Comparison of ENCODE assay signal across 10 mouse cellular contexts in genomic region chrX:101898341-101898740, GRCm38 (mm10). TPM values are rescaled to one million over a fixed set of nuclear protein-coding genes. Genes with fewer than 3 reads are reported as not detected.
DNase-seq lines count a peak whose midpoint lies in the region; ATAC-seq lines count a peak whose summit lies in the region.
"Had no signal": no experiment of that assay in that cellular context is flagged by ENCODE, and none has a peak within 500 bp of the region (broad histone marks: within the 10 kb centered on the region; RNA-seq: fewer than 3 reads in every experiment).

No protein-coding gene starts in this region.

- no peaks in the 10 kb centered on the region for H3K36me3 ChIP-seq in heart, embryonic 12.5 days
- no peaks in the 10 kb centered on the region for H3K36me3 ChIP-seq in heart, embryonic 10.5 days
- H3K36me3 ChIP-seq in neural tube, embryonic 15.5 days = no peaks in the 10 kb centered on the region
- H3K36me3 ChIP-seq: hindbrain, embryonic 12.5 days had no signal

- WGBS in heart, embryonic 12.5 days = 41% methylated on average over 4 of the region's 4 CpGs
- 56% methylated on average over 4 of the region's 4 CpGs for WGBS in heart, embryonic 10.5 days
- 69% methylated on average over 4 of the region's 4 CpGs for WGBS in neural tube, embryonic 15.5 days

- H3K27me3 ChIP-seq in heart, embryonic 12.5 days (replicated peaks) = peaks cover 22% of the 10 kb centered on the region
- H3K27me3 ChIP-seq in heart, embryonic 10.5 days (ENCODE audit: insufficient read depth, poor library complexity, severe bottlenecking) = peaks cover 33% of the 10 kb centered on the region; the same call in 1 of the 2 replicates
- H3K27me3 ChIP-seq in neural tube, embryonic 15.5 days (replicated peaks) = peaks cover 32% of the 10 kb centered on the region; the same call in 1 of the 2 replicates

- peaks cover 44% of the 10 kb centered on the region for H3K4me1 ChIP-seq in heart, embryonic 12.5 days (replicated peaks)
- peaks cover 22% of the 10 kb centered on the region; the same call in 1 of the 2 replicates for H3K4me1 ChIP-seq in heart, embryonic 10.5 days
- H3K4me1 ChIP-seq in neural tube, embryonic 15.5 days = no peaks in the 10 kb centered on the region
- H3K4me1 ChIP-seq: hindbrain, embryonic 12.5 days had no signal

- H3K4me2 ChIP-seq in heart, embryonic 12.5 days = no peak overlapping the region
- H3K4me2 ChIP-seq in neural tube, embryonic 15.5 days = no peak overlapping the region
- H3K4me2 ChIP-seq: hindbrain, embryonic 12.5 days had no signal

- ATAC-seq in heart, embryonic 12.5 days (ENCODE audit: insufficient number of reproducible peaks, low FRiP score) = peak; percentile 76; the same call in 1 of the 2 replicates
- peak; percentile 53 to 56 for ATAC-seq in hematopoietic stem cell, adult 5-6 weeks (replicated peaks in 1 of 2; ENCODE audit: insufficient read depth in 1 of 2, low FRiP score in 2 of 2, low TSS enrichment in 1 of 2, low read depth in 1 of 2, poor library complexity in 2 of 2, severe bottlenecking in 2 of 2)
- no peak for ATAC-seq in neural tube, embryonic 15.5 days (ENCODE audit: low FRiP score)

- no peak for DNase-seq in heart, embryonic 10.5 days (ENCODE audit: low spot score)
- DNase-seq in lung, postnatal 10 days = peak; percentile 4
- DNase-seq in lung, postnatal 25 days (ENCODE audit: low spot score) = no peak
- peak; percentile 88 for DNase-seq in cerebellum, adult 9-10 months
- DNase-seq in right cerebral cortex, adult 18-20 months = no peak

- no peak overlapping the region for H3K4me3 ChIP-seq in heart, embryonic 12.5 days
- H3K4me3 ChIP-seq in heart, embryonic 10.5 days = no peak overlapping the region
- H3K4me3 ChIP-seq in neural tube, embryonic 15.5 days (replicated peaks) = no peak overlapping the region
- H3K4me3 ChIP-seq: hindbrain, embryonic 12.5 days had no signal

- H3K9ac ChIP-seq in heart, embryonic 12.5 days = no peak overlapping the region
- no peak overlapping the region for H3K9ac ChIP-seq in neural tube, embryonic 15.5 days (replicated peaks)
- H3K9ac ChIP-seq: hindbrain, embryonic 12.5 days; liver, embryonic 14.5 days had no signal

- no peak overlapping the region for H3K27ac ChIP-seq in heart, embryonic 12.5 days (ENCODE audit: poor library complexity, severe bottlenecking)
- no peak overlapping the region for H3K27ac ChIP-seq in heart, embryonic 10.5 days
- no peak overlapping the region for H3K27ac ChIP-seq in neural tube, embryonic 15.5 days (replicated peaks)
- H3K27ac ChIP-seq: hindbrain, embryonic 12.5 days; liver, embryonic 14.5 days had no signal

- no peaks in the 10 kb centered on the region for H3K9me3 ChIP-seq in heart, embryonic 12.5 days (replicated peaks)
- H3K9me3 ChIP-seq in heart, embryonic 10.5 days = no peaks in the 10 kb centered on the region
- no peaks in the 10 kb centered on the region for H3K9me3 ChIP-seq in neural tube, embryonic 15.5 days (replicated peaks)
- H3K9me3 ChIP-seq: hindbrain, embryonic 12.5 days had no signal

RNA-seq across cellular contexts. Expression of gene Nhsl2, which starts 49.2 kb away (rescaled TPM):
- polyA plus RNA-seq in heart, embryonic 12.5 days (2016; fragmentation: Nextera tagmentation; extraction: Ambion mirVana) = 23.6 and 25.5 TPM in 2 replicates
- polyA plus RNA-seq in heart, embryonic 10.5 days (2016; fragmentation: Nextera tagmentation; extraction: Ambion mirVana) = 30.5 and 33.7 TPM in 2 replicates
- total RNA-seq in hematopoietic stem cell, adult 5-6 weeks (2017) = 2.6 and 5.4 TPM in 2 replicates
- 4.7 and 5.9 TPM in 2 replicates for polyA plus RNA-seq in neural tube, embryonic 15.5 days (2015; fragmentation: Nextera tagmentation; extraction: Ambion mirVana)

Comparison
In these comparisons a context has a peak if more than half of its experiments do, and no peak if none do; other contexts are left out.
1. DNase-seq: peak in lung, postnatal 10 days (single experiment) and cerebellum, adult 9-10 months (single experiment); none in heart, embryonic 10.5 days (single experiment), lung, postnatal 25 days (single experiment) and right cerebral cortex, adult 18-20 months (single experiment).